Mouse (Mus musculus) hindbrain, postnatal 0 days (tissue): ENCODE data around the gene Crim1. TPM values are rescaled to one million over a fixed set of nuclear protein-coding genes. Genes with fewer than 3 reads are reported as not detected.
A peak's percentile ranks its signal among the peaks of the same experiment; 100 is the strongest.

ENCODE experiments used
- ATAC-seq: fragments of 200-750 bp; cut with Nextera tagmentation; 2 replicates; pipeline ENCODE4 v1.8.0; 2017; ENCODE audit warnings: mild to moderate bottlenecking, moderate TSS enrichment, moderate library complexity
- DNase-seq: peaks from one replicate; pipeline ENCODE4 v3.0.0-alpha.2; 2015; ENCODE audit warnings: low spot score
- H3K27ac ChIP-seq: fragments of 300-500 bp; sonication (generic); 2 replicates; pipeline ENCODE4 v1.5.1; 2014; ENCODE audit warnings: mild to moderate bottlenecking
- H3K27me3 ChIP-seq: fragments of 300-500 bp; sonication (generic); 2 replicates; pipeline ENCODE4 v1.6.1; 2014; ENCODE audit warnings: low read length, mixed read lengths; ENCODE audit not compliant: insufficient read depth
- H3K36me3 ChIP-seq: fragments of 300-500 bp; sonication (generic); 2 replicates; pipeline ENCODE4 v1.6.1; 2014; ENCODE audit warnings: low read length, mixed read lengths; ENCODE audit not compliant: insufficient read depth
- H3K4me1 ChIP-seq: fragments of 300-500 bp; sonication (generic); 2 replicates; pipeline ENCODE4 v1.6.1; 2014; ENCODE audit warnings: antibody characterized with exemption, low read length, mixed read lengths; ENCODE audit not compliant: insufficient read depth
- H3K4me2 ChIP-seq: fragments of 300-500 bp; sonication (generic); 2 replicates; pipeline ENCODE4 v1.6.1; 2014; ENCODE audit warnings: low read depth, mild to moderate bottlenecking, low read length, moderate library complexity, mixed read lengths
- H3K4me3 ChIP-seq: fragments of 300-500 bp; sonication (generic); 2 replicates; pipeline ENCODE4 v1.5.1; 2014; ENCODE audit warnings: low read length
- H3K9ac ChIP-seq: fragments of 300-500 bp; sonication (generic); replicated peaks from 2 replicates; pipeline ENCODE4 v1.6.1; 2014; ENCODE audit warnings: mild to moderate bottlenecking, low read length, moderate library complexity, mixed read lengths
- H3K9me3 ChIP-seq: fragments of 300-500 bp; sonication (generic); 2 replicates; pipeline ENCODE4 v1.6.1; 2016; ENCODE audit warnings: low read length, mixed read lengths
- CTCF ChIP-seq: IDR thresholded peaks from 2 replicates; pipeline ENCODE4 v1.5.1; 2016; ENCODE audit warnings: antibody characterized with exemption, control low read depth, low read depth
- WGBS: fragments of 180-500 bp; shearing (Covaris S2); extraction: QIAGEN DNeasy Blood & Tissue Kit; methylation state at CpG from one replicate; pipeline ENCODE4 v1.1.7; 2014; 5-methylcytosine and 5-hydroxymethylcytosine counted together
- polyA plus RNA-seq: library from polyadenylated mRNA; unstranded; fragments of >200 nt; fragmentation: Nextera tagmentation; extraction: Ambion mirVana; gene quantifications from 2 replicates; pipeline ENCODE4 v1.2.1, GENCODE M21; 2015
- total RNA-seq: library from RNA; depleted of rRNA; stranded (reverse); fragments of >200 nt; gene quantifications from 2 replicates; pipeline ENCODE4 v1.2.3, GENCODE M21; 2014; rRNA removed

Gene Crim1
- total RNA-seq = 129 and 143 TPM in 2 replicates
- polyA plus RNA-seq = 13.6 and 14.6 TPM in 2 replicates

DNA sequence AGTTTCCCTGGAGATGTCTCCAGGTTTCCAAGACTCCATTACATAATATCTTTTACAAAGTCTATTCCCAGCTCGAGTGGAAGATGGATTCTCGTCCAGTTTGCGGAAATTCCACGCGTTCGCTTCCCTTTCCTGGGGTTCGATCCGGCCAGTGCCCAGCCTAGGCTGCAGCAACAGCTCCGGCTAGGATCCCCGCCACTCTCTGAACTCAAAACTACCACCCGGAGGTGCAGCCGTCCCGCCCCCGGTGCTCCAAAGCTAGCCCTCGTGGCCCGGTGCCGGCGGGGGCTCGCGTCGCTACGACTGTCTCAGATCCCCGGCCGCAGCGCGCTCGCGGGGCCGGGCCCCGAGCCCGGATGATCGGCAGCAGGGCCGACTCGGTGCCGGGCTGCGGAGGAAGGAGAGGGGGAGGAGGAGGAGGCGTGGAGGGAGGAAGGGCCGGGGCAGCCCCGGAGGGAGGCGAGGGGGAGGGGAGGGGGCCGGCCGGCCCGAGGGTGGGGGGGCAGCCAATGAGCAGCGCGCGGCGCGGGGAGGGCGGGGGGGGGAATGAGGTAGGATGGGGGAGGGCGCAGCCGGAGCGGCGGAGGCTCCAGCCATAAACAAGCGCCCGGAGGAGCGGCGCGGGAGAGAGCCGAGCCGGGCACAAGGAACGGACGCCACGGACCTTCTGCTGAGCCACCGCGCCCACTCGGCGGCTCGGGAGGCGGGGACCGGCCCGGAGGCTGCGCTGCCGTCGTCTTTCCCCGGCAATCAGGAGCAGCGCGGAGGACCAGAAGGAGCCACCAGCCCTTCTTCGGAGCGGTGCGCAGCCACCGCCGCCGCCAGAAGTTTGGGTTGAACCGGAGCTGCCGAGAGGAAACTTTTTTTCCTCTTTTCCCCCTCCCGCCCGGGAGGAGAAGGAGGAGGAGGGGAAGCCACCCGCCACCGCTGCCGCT lies at the start of gene Crim1:
TSS of gene Crim1 (plus strand) at position 623 of the 935 bp plus-strand sequence.
- WGBS = 2% methylated on average over 71 of the region's 90 CpGs
- peak within 1 kb of the TSS; percentile 99 for H3K4me2 ChIP-seq
- H3K4me1 ChIP-seq = peaks cover 16% of the 10 kb centered on the region; the same call in 1 of the 2 replicates
- ATAC-seq (peak; percentile 80), DNase-seq (peak; percentile 84)
- TF ChIP-seq CTCF = no peak
- no peaks in the 10 kb centered on the region for H3K27me3 ChIP-seq
- no peaks in the 10 kb centered on the region for H3K36me3 ChIP-seq
- H3K9me3 ChIP-seq = no peaks in the 10 kb centered on the region
- H3K4me3 ChIP-seq = peak within 1 kb of the TSS; percentile 86
- peak within 1 kb of the TSS; percentile 71 for H3K9ac ChIP-seq
- H3K27ac ChIP-seq = peak within 1 kb of the TSS; percentile 85

DNA sequence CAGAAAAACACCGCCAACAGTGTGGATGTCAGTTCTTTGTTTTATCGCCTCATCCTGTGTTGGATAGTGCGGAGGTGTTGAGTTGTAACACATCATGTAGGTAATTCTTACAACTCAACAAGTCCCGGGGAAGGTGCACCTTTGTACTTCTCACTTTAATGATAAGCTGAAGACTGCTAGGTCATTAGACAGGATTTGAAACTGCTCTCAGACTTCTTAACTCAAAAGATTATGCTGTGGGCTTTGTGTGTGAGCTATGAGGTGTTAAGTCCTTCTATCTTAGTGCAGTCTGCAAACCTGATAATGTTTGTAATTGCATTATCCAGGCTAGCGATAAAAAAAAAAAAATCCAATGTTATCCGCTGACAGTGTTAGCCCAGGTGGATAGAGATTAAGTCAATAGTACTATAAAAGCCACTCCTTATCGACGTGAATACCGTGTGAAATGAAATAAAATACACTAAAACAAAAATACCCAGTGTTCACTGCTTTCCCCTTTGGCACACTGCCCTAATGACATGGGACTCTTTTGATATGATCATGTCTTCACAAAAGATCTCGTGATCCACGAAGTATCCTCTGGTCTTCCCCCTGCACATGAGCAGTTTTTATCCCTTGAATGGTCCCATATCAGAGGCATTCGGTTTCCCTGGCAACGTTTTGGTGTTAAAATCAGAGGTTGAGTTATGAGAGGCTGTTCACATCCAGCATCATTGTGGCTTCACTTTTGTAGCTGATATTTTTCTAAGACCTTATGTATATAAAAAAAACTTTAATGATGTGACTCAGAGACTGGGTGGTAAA lies 48.4 kb upstream of the Crim1 start:
- H3K27ac ChIP-seq = no peak overlapping the region
- no peak overlapping the region for H3K4me2 ChIP-seq
- H3K27me3 ChIP-seq = no peaks in the 10 kb centered on the region
- no peak for TF ChIP-seq CTCF
- H3K9me3 ChIP-seq = no peaks in the 10 kb centered on the region
- ATAC-seq (no peak), DNase-seq (no peak)
- H3K4me1 ChIP-seq = no peaks in the 10 kb centered on the region
- H3K9ac ChIP-seq = no peak overlapping the region
- H3K4me3 ChIP-seq = no peak overlapping the region
- H3K36me3 ChIP-seq = no peaks in the 10 kb centered on the region
- WGBS = 73% methylated on average over 13 of the region's 13 CpGs

DNA sequence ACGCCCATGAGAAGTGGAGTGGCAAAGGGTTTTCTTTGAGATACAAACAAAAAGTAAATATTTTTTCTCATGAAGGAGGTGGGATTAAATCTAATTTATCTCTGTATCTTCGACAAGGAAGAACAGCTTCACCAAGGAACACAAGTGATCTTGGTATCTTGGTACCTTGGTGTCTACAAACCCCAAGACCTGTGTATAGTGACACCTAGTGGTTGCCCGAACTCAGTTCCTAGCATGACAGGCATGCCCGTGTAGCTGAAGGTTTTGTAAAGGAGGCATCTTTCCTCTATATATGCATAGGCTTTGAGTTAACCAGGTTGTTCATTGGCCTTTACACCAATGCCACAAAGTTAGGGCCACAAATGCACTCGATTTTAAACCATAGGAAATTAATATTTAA lies 36.8 kb upstream of the Crim1 start:
- 33% methylated on average over 5 of the region's 5 CpGs for WGBS
- H3K4me3 ChIP-seq = no peak overlapping the region
- no peaks in the 10 kb centered on the region for H3K27me3 ChIP-seq
- no peak overlapping the region for H3K27ac ChIP-seq
- no peaks in the 10 kb centered on the region for H3K9me3 ChIP-seq
- H3K4me2 ChIP-seq = no peak overlapping the region
- H3K4me1 ChIP-seq = no peaks in the 10 kb centered on the region
- no peak overlapping the region for H3K9ac ChIP-seq
- no peaks in the 10 kb centered on the region for H3K36me3 ChIP-seq
- ATAC-seq (0 out of 2 replicates have a peak, but pooled peaks have one; percentile 61), DNase-seq (peak; percentile 80)
- TF ChIP-seq CTCF = peak; percentile 79

DNA sequence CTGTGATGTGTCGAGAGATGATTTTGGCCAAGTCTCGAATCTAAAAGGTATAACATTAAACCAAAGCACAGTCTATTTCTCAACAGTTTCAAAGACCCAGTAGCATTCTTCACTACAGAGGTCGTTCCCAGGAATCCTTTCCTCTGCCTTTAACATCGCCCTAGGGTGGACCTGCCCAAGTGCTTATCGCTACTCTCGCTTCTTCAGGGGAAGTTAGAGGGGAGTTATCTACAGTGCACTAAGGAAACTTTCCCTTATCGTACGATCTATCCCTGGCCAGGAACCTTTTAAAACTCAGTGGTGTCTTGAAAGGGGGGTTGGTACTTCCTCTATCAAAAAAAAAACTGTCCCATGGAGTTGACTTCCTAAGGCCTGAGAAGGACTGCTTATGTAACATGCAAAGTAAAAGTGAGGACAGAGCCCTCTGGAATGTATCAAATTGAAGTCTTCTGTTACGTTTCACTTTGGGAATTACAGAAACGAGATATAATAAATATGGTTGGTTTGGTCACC lies 36.3 kb upstream of the Crim1 start:
- H3K9me3 ChIP-seq = no peaks in the 10 kb centered on the region
- no peak overlapping the region for H3K9ac ChIP-seq
- no peaks in the 10 kb centered on the region for H3K36me3 ChIP-seq
- 84% methylated on average over 10 of the region's 10 CpGs for WGBS
- no peak for DNase-seq
- no peaks in the 10 kb centered on the region for H3K27me3 ChIP-seq
- no peak for TF ChIP-seq CTCF
- no peak overlapping the region for H3K4me2 ChIP-seq
- no peak overlapping the region for H3K27ac ChIP-seq
- no peaks in the 10 kb centered on the region for H3K4me1 ChIP-seq
- no peak for ATAC-seq
- H3K4me3 ChIP-seq = no peak overlapping the region

DNA sequence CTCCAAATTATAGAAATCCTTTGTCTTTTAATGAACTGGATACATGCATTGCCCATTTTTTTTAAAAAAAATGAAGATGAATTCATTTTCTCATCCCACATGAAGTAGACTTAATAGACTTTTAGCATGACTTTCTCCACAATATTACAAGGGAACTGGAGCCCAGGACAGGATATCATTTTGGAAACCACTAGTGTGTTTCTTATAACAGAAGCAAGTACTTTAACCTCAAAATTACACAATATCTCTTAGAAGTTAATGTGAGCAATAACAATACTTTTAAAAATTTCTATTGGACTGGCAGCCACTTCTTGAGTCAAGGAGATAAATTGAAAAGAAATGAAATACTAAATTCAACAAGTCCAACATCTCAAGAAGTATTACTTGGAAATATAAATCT lies 34.2 kb upstream of the Crim1 start:
- Histone ChIP-seq H3K27ac (no peak overlapping the region), H3K36me3 (no peaks in the 10 kb centered on the region)

DNA sequence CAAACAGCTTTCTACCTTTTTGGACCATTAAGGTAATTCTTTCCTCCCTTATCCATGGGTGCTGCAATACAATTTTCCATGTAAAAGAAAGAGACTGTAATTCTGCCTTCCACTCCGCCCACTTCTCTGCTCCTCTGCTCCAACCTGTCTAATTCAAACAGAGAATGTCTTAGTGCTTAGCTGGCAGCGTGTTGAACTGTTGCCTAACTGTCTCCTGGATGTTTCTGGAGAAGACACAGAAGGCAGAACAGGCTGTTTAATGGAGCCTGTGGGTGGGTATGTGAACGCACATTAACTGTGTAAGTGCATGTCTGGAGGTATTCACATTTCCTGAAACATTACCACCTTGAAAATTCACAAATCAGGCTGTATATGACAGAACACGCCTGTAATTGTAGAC lies 33.5 kb upstream of the Crim1 start:
- WGBS = 90% methylated on average over 4 of the region's 4 CpGs
- Histone ChIP-seq H3K36me3 (no peaks in the 10 kb centered on the region), H3K27me3 (no peaks in the 10 kb centered on the region), H3K27ac (no peak overlapping the region), H3K4me1 (no peaks in the 10 kb centered on the region), H3K9me3 (no peaks in the 10 kb centered on the region), H3K4me3 (no peak overlapping the region), H3K4me2 (no peak overlapping the region), H3K9ac (no peak overlapping the region)
- ATAC-seq (no peak), DNase-seq (no peak)
- TF ChIP-seq CTCF = no peak

More for the DNA sequence above, 34.2 kb upstream of the Crim1 start:
- no peak overlapping the region for H3K4me3 ChIP-seq
- no peaks in the 10 kb centered on the region for H3K4me1 ChIP-seq
- no peaks in the 10 kb centered on the region for H3K27me3 ChIP-seq
- H3K9ac ChIP-seq = no peak overlapping the region
- no peak overlapping the region for H3K4me2 ChIP-seq
- H3K9me3 ChIP-seq = no peaks in the 10 kb centered on the region
- DNase-seq = no peak
- no peak for TF ChIP-seq CTCF
- ATAC-seq = no peak
